Mouse (Mus musculus) stomach, embryonic 14.5 days (tissue): ENCODE results near the gene Ift22. TPM values are rescaled to one million over a fixed set of nuclear protein-coding genes. Genes with fewer than 3 reads are reported as not detected.
A peak's percentile ranks its signal among the peaks of the same experiment; 100 is the strongest.

ENCODE experiments used
- ATAC-seq: fragments of 200-750 bp; cut with Nextera tagmentation; 2 replicates; pipeline ENCODE4 v1.8.0; 2017; ENCODE audit warnings: low read depth, moderate TSS enrichment; ENCODE audit not compliant: insufficient number of reproducible peaks, insufficient read depth, low FRiP score
- H3K27ac ChIP-seq: fragments of 300-500 bp; sonication (generic); 2 replicates; pipeline ENCODE4 v1.5.1; 2014; ENCODE audit warnings: mild to moderate bottlenecking, low read length, moderate library complexity, mixed read lengths
- H3K27me3 ChIP-seq: fragments of 300-500 bp; sonication (generic); 2 replicates; pipeline ENCODE4 v1.6.1; 2014; ENCODE audit warnings: low read length, control low read depth, mixed read lengths; ENCODE audit not compliant: control insufficient read depth, insufficient read depth
- H3K36me3 ChIP-seq: fragments of 300-500 bp; sonication (generic); 2 replicates; pipeline ENCODE4 v1.6.1; 2014; ENCODE audit warnings: mild to moderate bottlenecking, control low read depth, low read length, moderate library complexity, mixed read lengths; ENCODE audit not compliant: control insufficient read depth, insufficient read depth
- H3K4me1 ChIP-seq: fragments of 300-500 bp; sonication (generic); 2 replicates; pipeline ENCODE4 v1.6.1; 2014; ENCODE audit warnings: low read length, control low read depth, mixed read lengths; ENCODE audit not compliant: control insufficient read depth, insufficient read depth
- H3K4me2 ChIP-seq: fragments of 300-500 bp; sonication (generic); replicated peaks from 2 replicates; pipeline ENCODE4 v1.6.1; 2014; ENCODE audit warnings: low read depth, low read length, control low read depth
- H3K4me3 ChIP-seq: fragments of 300-500 bp; sonication (generic); 2 replicates; pipeline ENCODE4 v1.5.1; 2014; ENCODE audit warnings: low read depth, low read length, control low read depth
- H3K9ac ChIP-seq: fragments of 300-500 bp; sonication (generic); replicated peaks from 2 replicates; pipeline ENCODE4 v1.6.1; 2014; ENCODE audit warnings: low read depth, mild to moderate bottlenecking, control low read depth, low read length, moderate library complexity, mixed read lengths
- H3K9me3 ChIP-seq: fragments of 300-500 bp; sonication (generic); 2 replicates; pipeline ENCODE4 v1.6.1; 2016; ENCODE audit warnings: low read depth, low read length, control low read depth; ENCODE audit not compliant: control insufficient read depth
- WGBS: fragments of 180-500 bp; shearing (Covaris S2); extraction: QIAGEN DNeasy Blood & Tissue Kit; methylation state at CpG from one replicate; pipeline ENCODE4 v1.1.7; 2014; 5-methylcytosine and 5-hydroxymethylcytosine counted together
- polyA plus RNA-seq: library from polyadenylated mRNA; unstranded; fragments of >200 nt; fragmentation: Nextera tagmentation; extraction: Ambion mirVana; gene quantifications from 2 replicates; pipeline ENCODE4 v1.2.1, GENCODE M21; 2014

The Ift22 gene
- polyA plus RNA-seq, 1 experiment from 2014 or later = 75.1 TPM

- 74% methylated on average over 8 of the region's 8 CpGs for WGBS
- Histone ChIP-seq H3K4me2 (no peak overlapping the region), H3K27ac (no peak overlapping the region), H3K9me3 (no peaks in the 10 kb centered on the region), H3K4me3 (no peak overlapping the region), H3K36me3 (no peaks in the 10 kb centered on the region), H3K27me3 (no peaks in the 10 kb centered on the region), H3K4me1 (no peaks in the 10 kb centered on the region), H3K9ac (no peak overlapping the region)
- no peak for ATAC-seq
Measured at GRCm38 (mm10) chr5:136872417-136872816, 35.5 kb upstream of the Ift22 start.

- no peak for ATAC-seq
Measured at GRCm38 (mm10) chr5:136874271-136874670, 33.7 kb upstream of the Ift22 start.

GRCm38 (mm10) chr5:136880101-136880500 is 27.8 kb upstream of the Ift22 start:
- Histone ChIP-seq H3K4me1 (0 out of 2 replicates have a peak, but pooled peaks cover 7% of the 10 kb centered on the region), H3K27ac (no peak overlapping the region), H3K9ac (no peak overlapping the region), H3K27me3 (peaks cover 3% of the 10 kb centered on the region; the same call in 1 of the 2 replicates), H3K4me3 (no peak overlapping the region), H3K36me3 (no peaks in the 10 kb centered on the region), H3K4me2 (no peak overlapping the region), H3K9me3 (no peaks in the 10 kb centered on the region)
- ATAC-seq = no peak
- WGBS = 86% methylated on average over 8 of the region's 8 CpGs

More at GRCm38 (mm10) chr5:136874271-136874670, 33.7 kb upstream of the Ift22 start:
- Histone ChIP-seq H3K27ac (no peak overlapping the region), H3K4me3 (no peak overlapping the region), H3K9me3 (no peaks in the 10 kb centered on the region), H3K4me1 (no peaks in the 10 kb centered on the region), H3K27me3 (no peaks in the 10 kb centered on the region), H3K36me3 (no peaks in the 10 kb centered on the region), H3K4me2 (no peak overlapping the region), H3K9ac (no peak overlapping the region)
- 57% methylated on average over 10 of the region's 10 CpGs for WGBS

- ATAC-seq = peak; percentile 75; the same call in 1 of the 2 replicates
- H3K9me3 ChIP-seq = no peaks in the 10 kb centered on the region
- H3K4me2 ChIP-seq = peak overlapping the region; percentile 78
- H3K9ac ChIP-seq = peak overlapping the region; percentile 50; the same call in 1 of the 2 replicates
- peaks cover 3% of the 10 kb centered on the region; the same call in 1 of the 2 replicates for H3K27me3 ChIP-seq
- 0 out of 2 replicates have a peak, but pooled peaks cover 7% of the 10 kb centered on the region for H3K4me1 ChIP-seq
- WGBS = 2% methylated on average over 37 of the region's 39 CpGs
- no peaks in the 10 kb centered on the region for H3K36me3 ChIP-seq
- peak overlapping the region; percentile 53 for H3K4me3 ChIP-seq
- H3K27ac ChIP-seq = no peak overlapping the region
Measured at GRCm38 (mm10) chr5:136881380-136882009, 26.5 kb upstream of the Ift22 start.

- Histone ChIP-seq H3K4me3 (peak overlapping the region; percentile 53), H3K27ac (no peak overlapping the region), H3K36me3 (no peaks in the 10 kb centered on the region), H3K9me3 (no peaks in the 10 kb centered on the region), H3K9ac (peak overlapping the region; percentile 50), H3K27me3 (peaks cover 3% of the 10 kb centered on the region; the same call in 1 of the 2 replicates), H3K4me2 (peak overlapping the region; percentile 78), H3K4me1 (peaks cover 11% of the 10 kb centered on the region; the same call in 1 of the 2 replicates)
- ATAC-seq = no peak
- 2% methylated on average over 47 of the region's 47 CpGs for WGBS
Measured at GRCm38 (mm10) chr5:136882055-136882787, 25.7 kb upstream of the Ift22 start.

- H3K4me1 ChIP-seq = peaks cover 11% of the 10 kb centered on the region; the same call in 1 of the 2 replicates
- whole genome bisulfite sequencing = 1% methylated on average over 44 of the region's 44 CpGs
- ATAC-seq = no peak; the same call in 1 of the 2 replicates
- no peaks in the 10 kb centered on the region for H3K36me3 ChIP-seq
- H3K9me3 ChIP-seq = no peaks in the 10 kb centered on the region
- H3K4me2 ChIP-seq = peak within 1 kb of the TSS; percentile 78
- peak within 1 kb of the TSS; percentile 50 for H3K9ac ChIP-seq
- peak within 1 kb of the TSS; percentile 53 for H3K4me3 ChIP-seq
- H3K27me3 ChIP-seq = peaks cover 3% of the 10 kb centered on the region; the same call in 1 of the 2 replicates
- no peak within 1 kb of the TSS for H3K27ac ChIP-seq
Measured at GRCm38 (mm10) chr5:136882788-136883439, 25.0 kb upstream of the Ift22 start, which contains the start of gene Col26a1. Gene Col26a1, minus strand, starts transcription at chr5:136883209.

GRCm38 (mm10) chr5:136886957-136887356 is 21.0 kb upstream of the Ift22 start:
- Histone ChIP-seq H3K4me2 (0 out of 2 replicates have a peak overlapping the region, but pooled peaks have one; percentile 12), H3K9me3 (no peaks in the 10 kb centered on the region), H3K27ac (no peak overlapping the region; the same call in 1 of the 2 replicates), H3K36me3 (no peaks in the 10 kb centered on the region), H3K4me3 (no peak overlapping the region), H3K9ac (no peak overlapping the region), H3K4me1 (peaks cover 14% of the 10 kb centered on the region), H3K27me3 (peaks cover 3% of the 10 kb centered on the region; the same call in 1 of the 2 replicates)
- WGBS = 24% methylated on average over 7 of the region's 7 CpGs
- ATAC-seq = no peak
